Mouse (Mus musculus) brain, embryonic 18.5 days (tissue): ENCODE measurements around the gene Shld2.

Experiments
- DNase-seq: peaks from one replicate; pipeline ENCODE4 v3.0.0-alpha.2; 2012; ENCODE audit warnings: low read depth, low spot score

The Shld2 gene

GRCm38 (mm10) chr14:34221416-34222077, 88.7 kb downstream of the Shld2 start:
- DNase-seq, result no peak

DNA sequence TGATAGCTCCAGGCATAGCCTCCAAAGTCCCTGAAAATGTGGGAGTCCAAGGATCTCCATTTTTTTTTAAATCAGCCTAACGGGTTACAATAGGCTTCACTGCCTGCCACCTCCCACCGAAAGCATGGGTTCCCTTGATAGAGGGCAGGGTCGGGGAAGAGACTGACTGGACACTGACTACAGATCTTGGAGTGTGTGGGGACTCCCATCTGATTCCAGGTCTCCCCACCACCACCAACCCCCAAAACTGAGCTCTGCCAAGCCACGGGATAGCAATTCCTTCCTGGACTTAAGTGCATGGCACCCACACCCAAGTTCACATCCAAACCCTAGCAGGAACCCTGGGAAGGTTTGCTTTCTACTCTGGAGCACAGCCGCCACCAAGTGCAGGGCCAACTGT, 89.9 kb downstream of the Shld2 start:
- no peak for DNase-seq

DNA sequence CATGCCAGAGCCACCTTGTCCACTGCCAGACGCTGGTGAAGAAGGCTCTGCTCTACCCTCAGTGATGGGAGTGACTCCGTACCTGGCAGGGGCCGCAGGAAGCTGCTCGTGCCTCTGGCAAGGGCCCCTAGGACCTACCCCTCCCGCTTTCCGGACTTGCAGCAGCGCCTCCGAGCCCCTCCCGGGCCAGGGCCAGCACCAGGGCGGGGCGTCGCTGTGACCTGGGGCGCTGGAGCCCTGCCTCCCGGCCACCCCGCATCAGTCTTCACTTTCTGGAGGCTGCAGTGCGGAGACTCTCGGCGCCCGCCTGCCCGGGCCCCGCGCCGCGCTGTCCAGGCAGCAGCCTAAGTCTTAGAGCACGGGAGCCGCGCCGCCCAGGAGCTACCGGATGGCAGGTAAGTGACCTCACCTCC, 90.5 kb downstream of the Shld2 start:
- DNase-seq, result no peak

DNA sequence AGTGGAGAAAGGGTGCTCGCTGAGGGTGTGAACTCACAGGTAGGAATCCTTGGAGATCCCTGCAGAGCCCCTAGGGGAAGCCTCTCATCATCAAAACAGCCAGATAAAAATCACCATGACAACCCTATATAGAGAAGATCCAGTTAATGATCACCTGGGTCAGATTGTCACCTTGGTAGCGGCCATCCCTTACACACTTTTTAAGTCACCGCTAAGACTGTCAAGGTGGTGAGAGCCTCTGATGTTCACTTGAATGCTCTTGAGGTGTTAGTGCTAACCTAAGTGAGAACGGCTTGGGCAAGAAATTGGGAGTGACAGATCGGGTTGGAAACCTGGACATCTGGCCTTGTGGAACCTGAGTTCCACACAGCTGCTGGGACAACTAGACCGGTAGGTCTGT, 91.0 kb downstream of the Shld2 start, which contains the start of gene Syt15:
Gene Syt15, plus strand, starts transcription at position 301 of the 400 bp plus-strand sequence.
- no peak for DNase-seq

GRCm38 (mm10) chr14:34215451-34216127, 94.7 kb downstream of the Shld2 start:
- DNase-seq, result no peak

GRCm38 (mm10) chr14:34209942-34210341, 100.4 kb downstream of the Shld2 start:
- no peak for DNase-seq

DNA sequence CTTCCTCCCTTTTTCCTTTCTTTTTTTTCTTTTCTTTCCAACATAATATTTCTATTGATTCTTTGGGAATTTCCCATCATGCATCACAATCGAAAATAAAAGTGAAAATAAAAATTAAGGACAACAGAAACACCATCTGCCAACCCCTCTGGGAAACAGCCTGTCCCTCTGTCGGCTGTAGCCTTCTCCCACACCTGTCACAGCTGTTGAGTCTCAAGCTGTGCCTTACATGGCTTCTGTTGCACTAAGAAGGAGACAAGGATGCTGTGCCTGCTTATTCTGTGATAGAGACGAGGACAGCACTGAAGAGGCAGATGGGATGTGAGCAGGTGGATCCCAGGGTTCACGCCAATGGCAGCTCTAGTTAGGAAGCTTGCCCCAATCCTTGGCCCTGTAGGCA, 101.2 kb downstream of the Shld2 start:
- no peak for DNase-seq

GRCm38 (mm10) chr14:34208651-34209050, 101.6 kb downstream of the Shld2 start:
- no peak for DNase-seq

GRCm38 (mm10) chr14:34207996-34208395, 102.3 kb downstream of the Shld2 start:
- no peak for DNase-seq

GRCm38 (mm10) chr14:34201231-34202035, 108.9 kb downstream of the Shld2 start, which contains the start of gene Gprin2:
Gene Gprin2 (minus strand): TSS chr14:34201653.
- no peak for DNase-seq

DNA sequence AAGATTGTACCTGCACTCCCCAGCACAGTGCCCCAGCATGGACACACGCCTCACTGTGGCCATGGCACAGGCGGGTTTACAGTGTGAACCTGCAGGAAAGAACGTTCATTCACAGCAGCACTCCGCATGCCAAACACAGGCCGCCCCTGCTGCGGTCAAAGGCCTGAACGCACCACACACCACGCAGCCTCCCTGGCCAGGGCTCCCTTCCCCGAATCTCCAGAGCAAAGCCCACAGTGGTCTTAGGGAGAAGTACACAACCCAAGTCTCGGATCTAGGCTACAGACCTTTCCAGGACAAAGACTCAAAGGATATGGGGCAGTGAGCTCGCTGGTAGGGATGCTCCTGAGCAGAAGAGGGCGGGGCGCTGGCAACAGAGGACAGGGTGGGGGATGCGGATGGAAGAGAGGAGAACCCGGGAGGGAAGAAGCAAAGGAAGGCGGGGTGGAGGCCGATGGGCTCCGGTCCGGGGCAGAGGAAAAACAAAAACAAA, 109.5 kb downstream of the Shld2 start:
- DNase-seq, result no peak

GRCm38 (mm10) chr14:34196706-34197105, 113.6 kb downstream of the Shld2 start:
- DNase-seq, result no peak

DNA sequence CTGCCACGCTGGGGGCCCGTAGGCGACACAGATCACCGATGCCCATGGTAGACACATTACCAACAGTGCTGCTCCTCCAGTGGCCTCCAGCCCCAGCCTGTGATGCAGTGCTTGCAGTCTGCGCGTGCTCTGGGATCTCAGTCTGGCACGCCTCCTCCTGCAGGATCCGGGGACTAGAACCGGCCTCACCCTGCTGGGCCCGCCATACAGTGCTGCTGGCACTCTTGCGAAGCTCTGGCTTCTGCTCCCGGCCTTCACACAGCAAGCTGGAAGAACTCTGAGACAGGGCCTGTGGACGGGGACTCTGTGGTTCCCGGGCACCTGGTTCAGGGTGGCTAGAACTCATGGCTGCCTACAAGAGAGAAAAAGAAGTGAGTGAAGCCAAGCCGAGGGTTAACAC, 114.8 kb downstream of the Shld2 start:
- no peak for DNase-seq

DNA sequence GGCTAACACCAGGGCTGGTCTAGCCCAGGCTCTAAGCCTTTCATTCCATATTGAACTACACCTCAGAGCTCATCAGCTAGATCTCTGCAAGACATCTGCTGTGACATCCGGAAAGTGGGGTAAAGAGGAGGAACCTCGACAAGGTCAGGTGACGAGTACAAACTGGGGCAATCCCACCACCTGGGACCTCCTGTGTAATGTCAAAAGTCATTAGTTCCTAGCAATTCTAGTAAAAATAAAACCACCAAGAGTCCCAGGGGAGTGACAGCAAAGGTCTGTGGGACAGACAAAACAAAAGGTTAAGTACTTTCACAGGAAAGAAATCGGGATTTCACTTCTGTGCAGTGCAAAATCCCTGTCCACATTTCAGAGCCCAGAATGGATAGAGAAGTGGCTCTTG, 116.4 kb downstream of the Shld2 start:
- DNase-seq, result no peak

GRCm38 (mm10) chr14:34190361-34190760, 119.9 kb downstream of the Shld2 start:
- DNase-seq, result no peak

DNA sequence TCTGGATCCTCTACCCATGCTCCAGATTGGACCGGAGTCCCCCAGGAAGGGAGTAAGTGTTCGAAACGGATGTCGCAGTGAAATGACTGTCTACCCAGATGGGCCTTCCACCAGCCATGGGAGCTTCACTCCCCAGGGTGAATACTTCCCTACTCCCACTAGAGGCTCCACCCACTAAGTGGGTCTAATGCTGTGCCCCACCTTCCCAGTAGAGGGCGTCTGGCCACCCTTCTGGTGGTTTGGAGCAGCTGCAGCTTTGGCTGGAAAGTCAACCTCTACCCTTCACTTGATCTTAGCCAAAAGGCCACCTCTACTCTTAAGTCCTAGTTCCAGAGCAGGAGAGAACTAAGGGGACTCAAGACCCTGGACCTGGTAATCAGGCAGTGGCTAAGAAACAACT, 121.7 kb downstream of the Shld2 start:
- DNase-seq, result no peak
